Mouse (Mus musculus) MEL (cell line): ENCODE measurements around the gene Cyp4a32. TPM values are rescaled to one million over a fixed set of nuclear protein-coding genes. Genes with fewer than 3 reads are reported as not detected.
A peak's percentile ranks its signal among the peaks of the same experiment; 100 is the strongest.
"Not testable (repeated sequence)": the region's sequence is repeated elsewhere in the genome, so short reads cannot be mapped to it uniquely, and the experiment has no call there.

ENCODE experiments used
- DNase-seq: peaks from one replicate; pipeline ENCODE4 v3.0.0; 2011; ENCODE audit warnings: low read depth, low spot score
- H3K27ac ChIP-seq: 2 replicates; pipeline ENCODE4 v1.5.1; 2012; ENCODE audit warnings: low read depth, mild to moderate bottlenecking, control low read depth, low read length, moderate library complexity; ENCODE audit not compliant: control insufficient read depth
- H3K27me3 ChIP-seq, 2 experiments: fragments of 150-350 bp in 1 of 2; sonication (generic) in 1 of 2; 2 replicates each; pipeline ENCODE4 v1.6.1; 2012; ENCODE audit warnings: low read length in 2 of 2, mild to moderate bottlenecking in 2 of 2, improper control_type of control experiment in 1 of 2, moderate library complexity in 1 of 2; ENCODE audit not compliant: insufficient read depth in 2 of 2, control insufficient read depth in 1 of 2
- H3K36me3 ChIP-seq, 2 experiments: 2 replicates each; pipeline ENCODE4 v1.6.1; 2012 to 2014; ENCODE audit warnings: low read length in 2 of 2, improper control_type of control experiment in 1 of 2, inconsistent platforms in 1 of 2, mild to moderate bottlenecking in 1 of 2; ENCODE audit not compliant: insufficient read depth in 2 of 2, control insufficient read depth in 1 of 2
- H3K4me1 ChIP-seq, 2 experiments: fragments of 150-350 bp in 1 of 2; sonication (generic) in 1 of 2; 2 replicates each; pipeline ENCODE4 v1.6.1; 2012; ENCODE audit warnings: low read length in 2 of 2, improper control_type of control experiment in 1 of 2, mild to moderate bottlenecking in 1 of 2; ENCODE audit not compliant: insufficient read depth in 2 of 2, control insufficient read depth in 1 of 2
- H3K4me3 ChIP-seq, 2 experiments: fragments of 150-350 bp in 1 of 2; sonication (generic) in 1 of 2; 2 replicates each; pipeline ENCODE4 v1.5.1; 2012; ENCODE audit warnings: low read depth in 2 of 2, low read length in 2 of 2, mild to moderate bottlenecking in 2 of 2, moderate library complexity in 2 of 2, control low read depth in 1 of 2, improper control_type of control experiment in 1 of 2; ENCODE audit not compliant: control insufficient read depth in 1 of 2, insufficient read depth in 1 of 2
- H3K79me2 ChIP-seq: 2 replicates; pipeline ENCODE4 v1.6.1; 2012; ENCODE audit warnings: mild to moderate bottlenecking, low read length, moderate library complexity; ENCODE audit not compliant: control insufficient read depth, poor library complexity, insufficient read depth
- H3K9ac ChIP-seq: 2 replicates; pipeline ENCODE4 v1.6.1; 2012; ENCODE audit warnings: low read depth, mild to moderate bottlenecking, control low read depth, low read length, moderate library complexity; ENCODE audit not compliant: control insufficient read depth, poor library complexity, severe bottlenecking
- H3K9me3 ChIP-seq: fragments of 150-350 bp; sonication (generic); replicated peaks from 2 replicates; pipeline ENCODE4 v1.6.1; 2012; ENCODE audit warnings: mild to moderate bottlenecking, low read length, improper control_type of control experiment, moderate library complexity; ENCODE audit not compliant: insufficient read depth
- BHLHE40 ChIP-seq: IDR thresholded peaks from 2 replicates; pipeline ENCODE4 v1.6.1; 2012; ENCODE audit warnings: low read depth, mild to moderate bottlenecking, inconsistent platforms, low read length, improper control_type of control experiment, borderline replicate concordance
- EP300 ChIP-seq, 2 experiments: IDR thresholded peaks; 2 replicates each; pipeline ENCODE4 v1.6.1; 2011; ENCODE audit warnings: improper control_type of control experiment in 2 of 2, low read length in 2 of 2, low read depth in 1 of 2, mild to moderate bottlenecking in 1 of 2
- ETS1 ChIP-seq: IDR thresholded peaks from 2 replicates; pipeline ENCODE4 v1.6.1; 2012; ENCODE audit warnings: low read depth, mild to moderate bottlenecking, inconsistent platforms, low read length, improper control_type of control experiment, moderate library complexity
- GATA1 ChIP-seq: IDR thresholded peaks from 2 replicates; pipeline ENCODE4 v1.6.1; 2011; ENCODE audit warnings: low read depth, low read length, improper control_type of control experiment
- MXI1 ChIP-seq: IDR thresholded peaks from 2 replicates; pipeline ENCODE4 v1.6.1; 2011; ENCODE audit warnings: mild to moderate bottlenecking, low read depth, low read length, improper control_type of control experiment
- MYC ChIP-seq: IDR thresholded peaks from 2 replicates; pipeline ENCODE4 v1.6.1; 2011; ENCODE audit warnings: low read depth, mild to moderate bottlenecking, low read length, improper control_type of control experiment, moderate library complexity
- RCOR1 ChIP-seq: IDR thresholded peaks from 2 replicates; pipeline ENCODE4 v1.6.1; 2012; ENCODE audit warnings: low read depth, mild to moderate bottlenecking, inconsistent platforms, low read length, improper control_type of control experiment
- SIN3A ChIP-seq: IDR thresholded peaks from 2 replicates; pipeline ENCODE4 v1.6.1; 2012; ENCODE audit warnings: low read length, improper control_type of control experiment, inconsistent platforms
- TAL1 ChIP-seq: IDR thresholded peaks from 2 replicates; pipeline ENCODE4 v1.6.1; 2012; ENCODE audit warnings: mild to moderate bottlenecking, inconsistent platforms, low read length, moderate library complexity, mixed read lengths
- TCF12 ChIP-seq: IDR thresholded peaks from 2 replicates; pipeline ENCODE4 v1.6.1; 2014; ENCODE audit warnings: low read depth, mild to moderate bottlenecking, inconsistent platforms, low read length, improper control_type of control experiment, moderate library complexity
- USF1 ChIP-seq: IDR thresholded peaks from 2 replicates; pipeline ENCODE4 v1.6.1; 2014; ENCODE audit warnings: low read depth, mild to moderate bottlenecking, inconsistent platforms, low read length, improper control_type of control experiment, moderate library complexity
- USF2 ChIP-seq, 2 experiments: IDR thresholded peaks; 2 replicates each; pipeline ENCODE4 v1.6.1; 2011 to 2012; ENCODE audit warnings: improper control_type of control experiment in 2 of 2, low read length in 2 of 2, borderline replicate concordance in 1 of 2, inconsistent platforms in 1 of 2, low read depth in 1 of 2, mild to moderate bottlenecking in 1 of 2; ENCODE audit not compliant: insufficient read depth in 1 of 2
- polyA plus RNA-seq, 2 experiments: library from polyadenylated mRNA; stranded (reverse) in 1 of 2; unstranded in 1 of 2; fragments of >175 nt in 1 of 2; fragments of >200 nt in 1 of 2; gene quantifications; 2 replicates each; pipeline versions ENCODE4 v1.2.1 to v1.2.4; 2012; ENCODE audit warnings: low replicate concordance in 2 of 2, low read depth in 1 of 2; ENCODE audit not compliant: insufficient read length in 2 of 2, insufficient read depth in 1 of 2, missing spikeins in 1 of 2
- total RNA-seq: library from RNA; depleted of rRNA; stranded (reverse); fragments of 300-350 nt; gene quantifications from 2 replicates; pipeline ENCODE4 v1.2.3, GENCODE M21; 2012

Cyp4a32 gene
- total and polyA plus RNA-seq, 3 experiments, result not detected

GRCm38 (mm10) chr4:115655841-115656534, 55.2 kb downstream of the Cyp4a32 start:
- DNase-seq, result peak; percentile 70
- Histone ChIP-seq H3K36me3 (peaks cover 0 to 27% of the 10 kb centered on the region in 2 experiments; a peak in 2 of 4 replicates), H3K27ac (peak overlapping the region; percentile 97), H3K9ac (peak overlapping the region; percentile 46; the same call in 1 of the 2 replicates), H3K4me1 (peaks cover 4 to 21% of the 10 kb centered on the region in 2 experiments; a peak in 3 of 4 replicates)
- H3K79me2 ChIP-seq, H3K9me3 ChIP-seq, H3K4me3 ChIP-seq, H3K27me3 ChIP-seq: not testable (repeated sequence)
- TF ChIP-seq TCF12, result peak; percentile 66
- TF ChIP-seq TAL1, result peak; percentile 47
- TF ChIP-seq BHLHE40, result peak; percentile 73; the same call in 1 of the 2 replicates
- TF ChIP-seq SIN3A, result 0 out of 2 replicates have a peak, but pooled peaks have one; percentile 40
- peak in 1 of 2 experiments; percentile 45; a peak in 1 of 4 replicates for TF ChIP-seq USF2 (IDR thresholded peaks at IDR 0.05; ENCODE audit: borderline replicate concordance in 1 of 2, insufficient read depth in 1 of 2, low read depth in 1 of 2, low read length in 2 of 2)
- peak; percentile 74 to 81 for TF ChIP-seq EP300 (IDR thresholded peaks at IDR 0.05; ENCODE audit: low read depth in 1 of 2, low read length in 2 of 2)
- 0 out of 2 replicates have a peak, but pooled peaks have one; percentile 38 for TF ChIP-seq RCOR1
- TF ChIP-seq ETS1, result peak; percentile 56
- peak; percentile 71 for TF ChIP-seq USF1
- TF ChIP-seq GATA1, result peak; percentile 62; the same call in 1 of the 2 replicates

- H3K9ac ChIP-seq, H3K27me3 ChIP-seq, H3K9me3 ChIP-seq: not testable (repeated sequence)
- Histone ChIP-seq H3K27ac (peak overlapping the region; percentile 97), H3K4me3 (peak overlapping the region in 1 of 2 experiments; percentile 76; a peak in 3 of 4 replicates), H3K36me3 (peaks cover 0 to 27% of the 10 kb centered on the region in 2 experiments; a peak in 2 of 4 replicates), H3K4me1 (peaks cover 4 to 21% of the 10 kb centered on the region in 2 experiments; a peak in 3 of 4 replicates)
- DNase-seq, result peak; percentile 34
- TF ChIP-seq EP300 (IDR thresholded peaks at IDR 0.05; ENCODE audit: low read depth in 1 of 2, low read length in 2 of 2), result peak; percentile 58 to 78
- 0 out of 2 replicates have a peak, but pooled peaks have one; percentile 19 for TF ChIP-seq MXI1
- TF ChIP-seq ETS1, result peak; percentile 70
- peak; percentile 59; the same call in 1 of the 2 replicates for TF ChIP-seq MYC
- TF ChIP-seq TCF12, result peak; percentile 69
- peak; percentile 51; the same call in 1 of the 2 replicates for TF ChIP-seq BHLHE40
- TF ChIP-seq TAL1, result peak; percentile 33
- peak; percentile 45; the same call in 1 of the 2 replicates for TF ChIP-seq SIN3A
- peak; percentile 80 for TF ChIP-seq GATA1
- TF ChIP-seq, all 39 proteins: peak for 9; not testable (repeated sequence) for 30
- H3K79me2 ChIP-seq, result not testable (repeated sequence)
These were observed 55.8 kb downstream of the Cyp4a32 start for GRCm38 (mm10) chr4:115656535-115656922.
